Mouse (Mus musculus) 3T3-L1 (cell line): Measurements from ENCODE around the gene Zfp964.
"Not testable (repeated sequence)": the region's sequence is repeated elsewhere in the genome, so short reads cannot be mapped to it uniquely, and the experiment has no call there.

Experiments
- DNase-seq: peaks from one replicate; pipeline ENCODE4 v3.0.0-alpha.2; 2015; ENCODE audit warnings: low read depth, low spot score

Gene Zfp964

GRCm38 (mm10) chr8:69654358-69654981 is at the start of gene Zfp964:
Gene Zfp964, plus strand, starts transcription at chr8:69654479.
- peak; percentile 96 for DNase-seq

GRCm38 (mm10) chr8:69614687-69615086 is 39.6 kb upstream of the Zfp964 start:
- no peak for DNase-seq

- DNase-seq = no peak
These were observed 36.2 kb upstream of the Zfp964 start for GRCm38 (mm10) chr8:69618078-69618477.

GRCm38 (mm10) chr8:69625095-69625789 is 29.0 kb upstream of the Zfp964 start, which contains the start of gene Zfp868:
Gene Zfp868, minus strand, starts transcription at chr8:69625548.
- DNase-seq = peak; percentile 100

GRCm38 (mm10) chr8:69653808-69654357 is 396 bp upstream of the Zfp964 start:
- DNase-seq = no peak

- DNase-seq = no peak
These were observed 7.0 kb downstream of the Zfp964 start for GRCm38 (mm10) chr8:69661294-69661693.

GRCm38 (mm10) chr8:69665051-69665450 is 10.8 kb downstream of the Zfp964 start:
- DNase-seq = not testable (repeated sequence)

GRCm38 (mm10) chr8:69701810-69702209 is 47.5 kb downstream of the Zfp964 start:
- no peak for DNase-seq

GRCm38 (mm10) chr8:69710624-69711023 is 56.3 kb downstream of the Zfp964 start, which contains the start of gene Zfp869:
Gene Zfp869, minus strand, starts transcription at chr8:69710724.
- DNase-seq = not testable (repeated sequence)

- no peak for DNase-seq
These were observed 59.2 kb downstream of the Zfp964 start for GRCm38 (mm10) chr8:69713516-69713915.

GRCm38 (mm10) chr8:69715366-69715765 is 61.1 kb downstream of the Zfp964 start:
- DNase-seq = no peak
